Mouse (Mus musculus) B cell, adult 2 months (primary cell): Measurements from ENCODE around the gene Ostm1.

Experiments
- DNase-seq, 2 experiments: peaks; one replicate each; pipeline ENCODE4 v3.0.0; 2022

Gene Ostm1

DNA sequence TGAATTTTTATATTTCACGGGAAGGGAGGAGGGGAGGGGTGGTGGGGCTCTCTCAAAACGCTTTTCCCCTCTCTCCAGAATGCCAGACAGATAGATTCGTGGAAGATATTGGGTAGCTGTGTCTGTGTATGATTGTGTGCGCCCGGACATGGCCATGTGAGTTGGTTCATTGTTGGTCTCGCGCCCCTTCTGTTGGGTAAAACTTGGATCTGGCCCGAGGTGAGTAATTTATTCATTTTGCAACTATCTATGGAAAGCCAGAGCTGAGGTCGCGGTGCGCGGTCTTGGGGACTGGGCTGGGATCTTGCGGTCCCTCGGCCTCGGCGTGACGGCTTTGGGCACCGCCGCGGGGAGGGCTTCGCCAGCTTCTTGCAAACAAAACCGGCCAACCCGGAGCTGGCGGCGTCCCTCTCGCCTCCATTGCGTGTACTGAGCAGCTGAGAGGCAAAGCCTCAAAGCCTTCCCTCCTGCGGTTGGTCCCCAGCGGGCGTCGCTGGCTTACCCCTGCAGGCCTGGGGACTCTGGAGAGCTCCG, 347 bp downstream of the Ostm1 start:
- no peak for DNase-seq

DNA sequence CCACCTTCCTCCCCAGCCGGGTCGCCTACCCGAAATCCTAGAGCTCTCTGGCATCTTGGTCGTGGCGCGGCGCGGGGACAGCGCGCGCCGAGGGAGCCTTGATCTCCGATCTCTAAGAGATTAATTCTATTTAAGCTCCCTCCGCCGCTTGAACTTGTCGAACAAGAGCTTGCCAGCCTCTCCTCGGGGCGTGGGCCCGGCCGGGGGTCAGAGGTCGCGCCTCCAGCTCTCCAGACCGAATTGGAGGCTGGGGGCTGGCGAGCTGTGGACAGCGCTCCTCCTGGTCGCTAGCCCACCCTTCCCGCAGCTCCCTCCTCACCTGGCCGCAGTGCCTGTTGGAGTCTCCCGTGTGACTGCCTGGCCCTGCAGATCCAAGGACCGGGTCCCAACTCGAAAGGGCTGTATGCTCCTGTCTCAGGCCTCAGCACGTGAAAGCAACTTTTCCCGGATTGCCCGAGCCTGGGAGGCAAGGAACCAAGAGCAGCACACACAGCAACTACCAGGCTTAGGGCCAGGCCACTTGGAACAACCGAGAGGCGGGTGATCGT, 888 bp downstream of the Ostm1 start:
- no peak for DNase-seq

DNA sequence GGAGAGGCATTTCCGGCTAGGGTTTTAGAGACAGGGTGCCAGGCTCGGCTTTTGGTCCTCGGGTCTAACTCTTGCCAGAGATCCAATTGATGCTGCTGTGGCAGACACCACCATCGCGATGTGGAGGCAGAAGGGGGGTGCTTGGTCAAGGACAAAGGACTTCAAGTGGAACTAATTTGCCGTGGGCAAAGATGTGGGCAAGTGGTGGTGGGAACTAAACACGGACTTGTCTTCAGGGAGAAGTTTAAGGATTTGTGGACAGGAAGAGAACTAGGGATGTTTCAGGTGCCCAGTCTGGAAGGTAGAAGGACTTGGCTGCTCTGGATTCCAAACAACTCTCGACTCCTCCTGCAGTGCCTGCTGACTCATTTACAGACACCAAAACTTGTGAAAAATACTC, 1.5 kb downstream of the Ostm1 start:
- DNase-seq, result no peak

DNA sequence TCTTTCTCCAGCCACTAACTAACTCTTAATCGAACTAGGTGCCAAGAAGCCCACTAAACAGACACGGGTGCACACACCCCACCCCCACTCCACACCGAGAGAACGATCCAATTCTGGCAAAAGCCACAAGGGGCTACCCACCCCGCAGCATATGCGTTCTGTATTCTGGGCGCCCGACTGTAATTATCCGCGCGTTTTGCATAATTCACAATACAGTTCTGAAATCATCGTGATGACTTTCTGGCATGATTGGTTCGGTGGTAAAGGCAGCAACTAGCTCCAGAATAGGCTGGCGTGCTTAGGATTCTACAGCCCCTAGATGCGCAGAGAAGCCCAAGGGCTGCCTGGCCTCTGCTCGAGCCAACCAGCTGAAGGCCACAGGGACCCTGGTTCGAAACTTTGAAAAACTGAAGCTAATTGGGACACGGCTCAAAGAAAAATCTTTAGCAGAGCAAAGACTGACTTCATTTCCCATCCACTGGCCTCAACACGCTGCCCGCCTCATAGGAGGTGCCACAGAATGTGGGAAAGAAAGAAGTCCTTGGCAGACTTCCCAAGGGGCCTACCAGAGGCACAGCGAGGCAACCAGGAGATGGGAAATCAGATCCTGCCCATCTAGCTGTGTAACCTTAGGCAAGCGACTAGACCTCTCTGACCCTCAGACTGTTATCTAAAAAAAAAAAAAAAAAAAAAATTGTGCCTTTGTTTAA, 2.1 kb downstream of the Ostm1 start:
- no peak for DNase-seq

DNA sequence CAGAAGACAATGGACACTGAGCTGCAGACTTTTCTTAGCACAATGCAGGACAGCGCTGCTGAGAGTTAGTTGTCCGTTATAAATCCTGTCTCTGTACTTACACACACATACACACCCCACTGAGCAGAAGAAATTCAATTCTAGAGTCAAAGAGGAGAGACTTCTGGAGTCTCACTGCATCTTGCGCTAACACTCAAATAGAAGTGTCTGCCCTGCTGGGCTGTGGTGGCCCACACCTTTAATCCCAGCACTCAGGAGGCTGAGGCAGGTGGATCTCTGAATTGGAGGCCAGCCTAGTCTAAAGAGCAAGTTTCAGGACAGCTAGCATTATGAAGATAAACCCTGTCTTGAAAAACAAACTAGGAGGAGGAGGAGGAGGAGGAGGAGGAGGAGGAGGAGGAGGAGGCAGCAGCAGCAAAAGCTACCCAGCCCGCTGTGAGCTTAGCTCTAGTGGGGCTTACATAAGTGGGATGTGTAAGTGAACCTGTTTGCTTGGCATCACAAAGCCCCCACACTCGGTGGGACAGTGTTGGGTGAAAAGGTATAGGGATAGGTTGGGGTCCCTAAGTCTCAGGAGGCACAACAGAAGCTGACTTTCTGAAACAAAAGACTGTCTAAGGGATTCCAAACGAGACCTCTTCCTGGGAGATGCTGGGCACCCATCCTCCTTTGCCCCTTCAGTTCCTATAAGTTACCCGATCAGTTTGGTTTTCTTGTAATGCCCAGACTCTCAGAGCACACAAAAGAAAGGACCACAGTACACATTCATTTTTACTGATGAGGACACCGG, 4.5 kb downstream of the Ostm1 start:
- no peak for DNase-seq

DNA sequence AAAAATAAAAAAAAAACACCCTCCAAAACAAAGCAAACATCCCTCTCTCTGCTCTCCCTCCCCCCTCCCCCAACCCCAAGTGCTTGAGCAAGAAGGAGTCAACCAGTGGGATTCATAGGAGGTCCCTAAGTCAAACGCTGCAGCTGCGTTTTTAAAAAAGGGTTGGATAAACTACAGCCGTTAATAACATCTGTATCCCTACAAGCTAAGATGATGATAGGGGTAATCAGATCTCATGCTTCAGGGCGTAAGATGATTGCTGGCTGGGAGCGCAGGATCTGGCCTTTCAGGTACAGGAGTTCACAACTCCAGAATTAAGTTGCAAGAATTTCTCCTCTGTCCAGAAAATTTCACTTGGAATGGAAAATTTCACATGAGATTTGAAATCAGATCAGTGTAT, 5.9 kb downstream of the Ostm1 start:
- DNase-seq, result no peak

DNA sequence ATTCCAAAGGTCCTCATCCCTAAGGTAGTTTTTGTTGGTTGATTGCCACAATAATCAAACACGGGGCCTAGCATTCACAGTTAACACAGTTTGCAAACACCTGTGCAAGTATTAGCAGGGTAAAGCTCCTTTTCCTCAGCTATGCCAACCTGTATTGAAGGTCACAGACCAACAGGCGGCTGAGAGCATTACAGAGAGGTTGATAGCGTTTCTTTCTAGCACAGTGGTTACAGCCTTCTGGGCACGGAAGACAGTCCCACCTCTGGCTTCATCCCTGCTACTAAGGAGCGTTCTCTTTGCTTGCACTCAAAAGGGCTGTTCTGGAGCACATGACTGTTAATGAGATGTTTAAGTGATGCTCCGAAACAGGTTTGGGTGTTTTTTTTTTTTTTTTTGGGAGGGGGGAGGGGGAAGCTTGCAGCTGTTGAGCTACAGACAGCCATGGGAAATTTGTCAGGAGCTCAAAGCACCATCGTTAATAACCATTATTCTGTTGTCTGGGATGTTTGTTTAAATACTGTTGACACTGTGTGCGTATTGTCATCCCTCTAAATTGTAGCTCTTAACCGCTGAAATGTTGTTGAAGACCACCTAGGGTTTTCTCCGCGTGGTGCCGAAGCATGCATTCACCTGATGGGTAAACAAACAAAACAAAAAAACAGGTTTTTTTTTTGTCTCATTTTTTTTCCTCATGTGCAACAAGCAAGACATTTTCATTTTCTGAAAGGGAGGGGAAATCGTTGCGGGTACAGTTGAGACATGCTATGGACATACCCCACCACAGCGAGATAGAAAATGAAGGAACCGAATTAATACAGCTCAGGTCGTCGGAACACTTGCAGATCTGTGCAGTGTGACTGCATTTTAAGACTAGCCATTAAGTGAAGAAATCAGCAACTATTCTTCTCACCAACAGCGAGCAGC, 6.9 kb downstream of the Ostm1 start:
- DNase-seq, result no peak

DNA sequence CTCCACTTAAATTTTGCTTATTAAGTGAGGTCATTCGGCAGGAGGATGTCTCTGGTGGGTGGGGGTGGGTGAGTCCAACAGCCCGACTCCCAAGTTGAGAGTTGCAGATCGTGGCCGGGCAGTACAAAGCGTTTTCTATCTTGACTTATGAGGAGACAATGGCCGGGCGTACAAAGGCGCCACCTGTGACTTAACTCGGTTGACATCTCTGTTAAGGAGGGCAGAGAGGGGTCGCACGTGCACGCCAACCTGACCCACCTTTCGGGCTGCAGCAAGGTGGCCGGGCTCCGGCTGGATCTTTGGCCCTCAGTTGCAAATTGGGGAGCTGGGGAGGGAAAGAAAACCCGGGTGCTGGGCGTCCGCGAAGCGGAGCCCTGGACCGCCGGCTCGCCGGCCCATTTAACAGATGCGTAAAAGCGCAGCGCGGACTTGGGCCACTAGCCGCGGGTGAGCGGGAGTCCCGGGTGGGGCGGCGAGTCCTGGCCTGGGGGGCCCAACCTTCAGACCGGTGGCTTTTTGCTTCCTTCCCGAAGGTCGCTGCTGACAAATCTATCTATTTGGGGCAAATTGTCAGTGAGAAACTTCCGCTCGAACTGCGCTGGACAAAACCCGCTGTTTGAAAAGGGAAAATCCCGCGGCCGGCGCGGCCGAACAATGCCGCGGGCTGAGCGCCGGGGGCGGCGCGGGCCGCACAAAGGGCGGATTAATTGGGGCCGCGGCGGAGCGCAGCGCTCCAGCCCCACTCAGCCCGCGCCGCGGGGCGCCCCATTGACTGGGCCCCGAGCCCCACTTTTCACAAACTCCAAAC, 7.8 kb downstream of the Ostm1 start:
- peak; percentile 41 to 47 for DNase-seq

DNA sequence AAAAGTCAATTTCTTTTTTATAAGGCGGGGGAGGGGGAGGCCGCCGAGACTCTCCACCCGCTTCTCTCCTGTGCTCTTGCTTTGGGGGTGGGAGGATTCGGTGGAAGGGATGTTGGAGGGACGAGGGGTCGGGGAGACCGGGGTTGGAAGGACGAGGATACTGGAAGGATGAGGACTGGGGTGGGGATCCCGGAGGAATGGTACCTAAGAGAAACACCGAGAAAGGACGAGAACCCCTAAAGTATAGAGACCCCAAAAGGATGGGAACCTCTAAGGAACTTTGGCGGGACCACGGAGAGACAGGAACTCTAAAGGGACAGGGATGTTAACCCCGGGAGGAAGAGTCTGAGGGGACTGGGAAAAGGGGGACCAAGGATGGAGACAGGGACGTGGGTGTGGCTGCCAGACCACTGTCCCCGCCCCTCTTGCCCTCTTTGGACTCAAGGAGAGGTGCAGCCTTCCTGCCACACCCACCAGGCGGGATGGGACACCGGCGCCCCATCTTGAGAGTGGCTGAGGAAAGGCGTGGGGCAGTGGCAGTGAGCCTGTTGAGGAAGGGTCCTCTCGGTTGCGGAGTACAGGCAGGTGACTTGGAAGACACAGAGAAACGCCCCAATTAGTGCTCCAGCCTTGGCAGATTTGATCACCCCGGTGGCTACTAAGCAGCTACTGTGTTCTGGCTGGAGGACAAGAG, 8.5 kb downstream of the Ostm1 start:
- no peak for DNase-seq

DNA sequence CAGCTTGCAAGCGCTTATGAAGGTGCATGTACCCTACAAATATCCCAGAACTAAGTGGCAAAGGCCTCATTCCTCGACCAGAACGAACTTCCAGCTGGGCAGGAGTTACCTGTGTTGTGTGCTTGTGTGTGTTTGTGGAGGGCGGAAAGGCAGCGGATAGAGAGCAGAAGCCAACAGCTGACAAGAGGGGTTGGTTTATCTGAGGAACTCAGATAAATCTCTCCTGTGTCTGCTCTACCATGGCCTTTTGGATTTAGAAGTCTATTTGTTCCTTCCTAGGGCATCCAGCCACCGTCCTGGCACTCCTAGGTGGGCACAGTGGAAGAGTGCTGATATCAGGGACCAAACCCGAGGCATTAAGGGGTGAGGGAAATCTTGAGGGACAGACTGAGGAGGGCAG, 9.6 kb downstream of the Ostm1 start:
- DNase-seq, result no peak

DNA sequence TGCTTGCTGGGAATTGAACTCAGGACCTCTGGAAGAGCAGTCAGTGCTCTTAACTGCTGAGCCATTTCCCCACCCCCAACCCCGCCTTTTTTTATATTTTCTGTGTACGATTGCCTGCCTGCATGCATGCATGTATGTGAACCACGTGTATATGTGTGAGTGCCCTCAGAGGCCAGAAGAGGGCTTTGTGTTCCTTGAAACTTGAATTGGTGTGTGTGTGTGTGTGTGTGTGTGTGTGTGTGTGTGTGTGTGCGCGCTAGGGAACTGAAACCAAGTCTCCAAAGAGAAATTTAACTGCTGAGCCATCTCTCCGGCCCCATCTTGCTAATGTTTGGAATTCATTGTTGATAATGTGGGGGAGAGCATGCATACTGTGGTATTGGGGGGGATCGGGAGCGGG, 15.0 kb downstream of the Ostm1 start:
- DNase-seq, result no peak

DNA sequence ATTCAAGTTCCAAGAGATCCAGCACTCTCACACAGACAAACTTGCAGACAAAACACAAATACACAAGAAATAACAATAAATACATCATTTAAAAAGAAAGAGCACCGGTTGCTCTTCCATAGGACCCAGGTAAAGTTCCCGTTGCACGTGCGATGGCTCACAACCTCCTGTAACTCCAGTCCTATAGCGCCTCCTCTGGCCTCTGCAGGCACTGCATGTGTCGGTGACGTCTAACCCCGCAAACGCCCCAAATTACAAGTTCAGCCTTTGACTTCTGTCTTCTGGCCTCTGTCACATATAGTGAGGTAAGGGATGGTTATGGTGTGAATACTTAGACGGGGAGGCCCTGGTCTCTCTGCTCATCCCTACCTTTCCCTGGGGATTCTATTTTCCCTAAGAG, 17.9 kb downstream of the Ostm1 start:
- DNase-seq, result peak; percentile 52 to 54

DNA sequence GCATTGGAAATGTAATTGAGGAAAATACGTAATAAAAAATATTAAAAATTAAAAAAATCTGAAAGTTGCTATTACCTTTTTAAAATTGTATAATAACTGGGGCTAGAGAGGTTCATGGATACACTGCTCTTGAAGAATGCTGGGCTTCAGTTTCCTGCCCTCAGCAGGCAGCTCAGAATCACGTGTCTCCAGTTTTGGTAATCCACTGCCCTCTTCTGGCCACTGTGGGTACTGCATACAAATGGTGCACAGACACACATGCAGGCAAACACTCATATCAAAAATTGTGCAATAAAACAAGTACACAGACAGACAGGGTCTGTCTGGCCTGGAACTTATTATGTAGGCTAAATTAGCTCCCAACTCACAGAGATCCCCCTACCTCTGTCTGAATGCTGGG, 21.3 kb downstream of the Ostm1 start:
- peak; percentile 66 to 67 for DNase-seq

DNA sequence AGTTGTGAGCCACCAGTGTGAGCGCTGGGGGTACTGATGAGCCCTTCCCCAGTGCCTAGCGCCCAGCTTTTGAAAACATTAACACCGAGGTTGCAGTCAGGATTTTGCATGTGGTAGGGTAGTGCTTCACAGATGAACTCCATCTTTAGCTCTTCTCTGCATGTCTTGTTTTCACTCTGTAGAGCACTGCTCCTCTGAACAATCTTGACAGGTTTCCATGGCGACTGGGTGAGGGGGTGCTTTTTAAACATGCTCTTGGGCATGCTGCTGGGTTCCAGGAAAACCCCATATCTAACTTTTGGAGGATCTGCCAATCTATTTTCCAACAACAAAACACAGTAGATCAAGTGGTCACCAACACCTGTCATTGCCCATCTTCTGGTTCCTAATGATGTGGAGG, 23.1 kb downstream of the Ostm1 start:
- no peak for DNase-seq

DNA sequence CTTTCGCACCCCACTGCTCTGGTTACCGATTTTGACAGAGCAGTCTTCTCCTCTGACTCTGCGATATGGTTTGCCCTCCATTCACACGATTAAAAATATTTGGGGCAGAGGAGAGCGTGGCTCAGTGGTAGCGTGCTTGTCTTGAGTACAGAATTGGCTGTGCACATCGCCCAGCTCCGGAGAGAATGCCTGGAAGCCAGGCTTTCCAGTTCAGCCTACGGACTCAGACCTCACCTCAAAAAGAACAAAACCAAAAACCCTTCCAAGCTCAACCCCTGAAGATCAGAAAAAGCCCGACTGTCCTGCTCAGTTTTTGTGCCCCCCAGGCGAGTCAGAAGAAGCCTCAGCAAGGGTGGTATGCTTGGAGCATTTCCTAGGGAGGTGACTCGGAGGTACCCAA, 29.5 kb downstream of the Ostm1 start:
- DNase-seq, result no peak

DNA sequence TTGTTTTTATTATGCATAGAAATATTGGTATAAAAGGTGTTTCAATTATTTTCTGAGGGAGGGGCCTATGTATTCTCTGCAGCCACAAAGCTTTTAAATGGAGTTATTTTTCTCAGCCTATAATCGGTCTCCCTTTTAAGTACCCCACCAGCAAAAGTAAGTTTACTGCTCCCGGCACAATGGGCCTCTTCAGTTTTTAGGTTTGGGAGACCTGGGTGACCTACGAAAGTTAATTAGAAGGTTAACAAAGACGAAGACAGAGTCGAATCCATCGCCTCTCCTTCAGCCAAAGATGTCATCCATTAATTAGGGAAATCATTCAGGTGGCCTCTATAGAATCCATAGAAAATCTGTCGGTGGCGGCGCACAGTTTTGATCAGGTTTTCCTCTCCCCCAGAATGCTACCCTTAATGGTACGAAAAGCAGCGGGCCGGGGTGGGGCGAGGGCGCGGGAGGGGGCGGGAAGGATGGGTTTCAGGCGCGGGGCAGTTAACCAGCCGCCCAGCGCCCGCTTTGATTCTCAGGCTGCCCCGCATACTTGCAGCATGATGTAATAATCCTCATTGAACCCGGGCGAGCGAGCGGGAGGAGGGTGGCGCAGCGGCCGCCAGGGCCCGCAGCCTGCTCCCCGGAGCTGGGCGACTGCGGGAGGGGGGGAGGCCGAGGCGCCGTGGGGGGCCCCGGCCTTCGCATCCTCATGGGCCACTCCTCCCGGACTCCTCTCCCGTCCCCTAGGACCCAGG, 30.2 kb downstream of the Ostm1 start:
- DNase-seq, result no peak

DNA sequence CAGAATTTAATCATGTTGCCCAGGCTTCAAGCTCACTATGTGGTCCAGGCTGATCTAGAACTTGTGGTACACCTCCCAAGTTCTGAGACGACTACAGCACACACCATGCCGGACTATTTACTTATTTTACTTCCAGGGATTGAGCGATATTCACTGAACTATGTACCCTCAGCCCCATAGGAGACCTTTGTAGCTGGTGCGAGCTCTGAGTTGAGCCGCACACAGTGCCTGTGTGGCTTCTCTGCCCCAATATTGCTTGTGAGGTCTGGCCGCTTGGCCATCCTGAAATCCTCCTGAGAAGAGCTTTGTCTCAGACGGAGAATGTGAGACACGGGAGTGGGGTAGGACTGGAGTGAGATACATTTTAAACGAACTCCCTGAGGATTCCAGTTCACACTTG, 31.1 kb downstream of the Ostm1 start:
- DNase-seq, result no peak

DNA sequence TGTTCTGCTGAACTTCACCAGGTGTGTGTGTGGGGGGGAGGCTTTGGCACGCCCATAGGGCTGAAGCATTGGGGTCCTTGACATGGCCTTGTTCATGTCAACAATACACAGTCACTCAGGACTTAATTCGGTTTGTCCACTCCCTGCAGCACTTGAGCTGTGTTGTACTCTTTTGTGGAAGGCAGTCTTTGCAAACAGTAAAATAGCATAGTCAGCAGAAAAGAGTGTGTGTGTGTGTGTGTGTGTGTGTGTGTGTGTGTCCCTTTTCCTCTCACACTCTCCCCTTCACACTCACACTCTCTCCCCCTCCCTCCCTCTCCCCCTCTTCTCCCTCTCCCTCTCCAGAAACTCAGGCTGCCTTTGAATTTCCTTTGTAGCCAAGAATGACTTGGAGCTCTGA, 34.7 kb downstream of the Ostm1 start:
- no peak for DNase-seq

DNA sequence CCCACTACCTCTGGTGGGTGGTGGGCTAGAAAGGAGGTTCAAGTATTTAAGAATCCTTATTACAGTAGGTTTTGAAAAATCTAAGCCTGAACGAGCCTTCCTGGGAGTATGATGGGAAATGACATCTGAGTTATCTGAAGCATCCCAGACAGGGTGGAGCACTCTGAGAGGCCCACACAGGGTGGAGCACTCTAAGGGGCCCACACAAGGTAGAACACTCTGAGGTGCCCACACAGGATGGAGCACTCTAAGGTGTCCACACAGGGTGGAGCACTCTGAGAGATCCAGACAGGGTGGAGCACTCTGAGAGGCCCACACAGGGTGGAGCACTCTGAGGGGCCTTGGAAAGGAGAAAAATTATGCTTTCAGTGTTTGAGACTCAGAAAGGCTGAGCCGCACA, 42.3 kb downstream of the Ostm1 start:
- DNase-seq, result no peak

DNA sequence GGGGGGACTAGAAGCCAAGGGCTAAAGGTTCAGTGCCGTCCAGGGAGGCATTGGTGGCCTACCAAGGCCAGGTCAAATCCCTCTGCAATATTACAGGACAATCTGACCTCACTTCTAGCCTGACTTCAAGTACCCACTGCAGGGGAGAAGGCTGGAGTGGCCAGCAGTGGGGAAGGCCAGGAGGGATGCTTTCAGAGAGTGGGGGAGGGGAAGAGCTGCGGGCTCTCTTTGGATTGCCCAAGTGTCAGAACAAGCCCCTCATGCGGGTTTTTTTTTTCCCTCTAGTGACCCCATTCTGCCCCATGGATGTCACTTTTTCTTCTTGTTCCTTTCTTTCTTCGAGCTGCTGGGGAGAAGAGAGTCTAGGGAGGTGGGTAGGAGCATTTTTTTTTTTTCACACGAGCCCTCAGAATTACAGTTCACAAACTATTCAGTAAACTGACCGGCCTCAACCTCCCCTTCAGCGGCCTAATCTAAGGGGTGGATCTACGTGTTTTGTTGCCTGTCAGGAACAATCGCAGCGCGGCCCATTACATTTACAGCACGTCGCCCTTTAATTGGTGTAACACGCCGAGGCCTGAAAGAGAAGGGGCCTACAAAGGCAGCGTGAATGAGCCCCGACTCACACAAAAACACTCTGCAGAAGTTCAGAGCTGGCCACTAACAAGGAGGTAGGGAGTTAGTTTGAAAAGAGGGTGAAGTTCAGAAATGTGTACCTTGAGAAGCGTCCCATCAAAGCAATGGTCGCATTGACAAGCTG, 47.2 kb downstream of the Ostm1 start:
- no peak for DNase-seq
